Mouse (Mus musculus) T-helper 1 cell (primary cell): Measurements from ENCODE around the gene Ccdc141.

Experiments used
- in situ Hi-C: fragments of 300-600 bp; cut with MboI, MseI; formaldehyde crosslinking; loops from one replicate; pipeline ENCODE4 v1.15.1; 2025; ENCODE audit warnings: high pct_unique_total_duplicates

Gene Ccdc141

DNA sequence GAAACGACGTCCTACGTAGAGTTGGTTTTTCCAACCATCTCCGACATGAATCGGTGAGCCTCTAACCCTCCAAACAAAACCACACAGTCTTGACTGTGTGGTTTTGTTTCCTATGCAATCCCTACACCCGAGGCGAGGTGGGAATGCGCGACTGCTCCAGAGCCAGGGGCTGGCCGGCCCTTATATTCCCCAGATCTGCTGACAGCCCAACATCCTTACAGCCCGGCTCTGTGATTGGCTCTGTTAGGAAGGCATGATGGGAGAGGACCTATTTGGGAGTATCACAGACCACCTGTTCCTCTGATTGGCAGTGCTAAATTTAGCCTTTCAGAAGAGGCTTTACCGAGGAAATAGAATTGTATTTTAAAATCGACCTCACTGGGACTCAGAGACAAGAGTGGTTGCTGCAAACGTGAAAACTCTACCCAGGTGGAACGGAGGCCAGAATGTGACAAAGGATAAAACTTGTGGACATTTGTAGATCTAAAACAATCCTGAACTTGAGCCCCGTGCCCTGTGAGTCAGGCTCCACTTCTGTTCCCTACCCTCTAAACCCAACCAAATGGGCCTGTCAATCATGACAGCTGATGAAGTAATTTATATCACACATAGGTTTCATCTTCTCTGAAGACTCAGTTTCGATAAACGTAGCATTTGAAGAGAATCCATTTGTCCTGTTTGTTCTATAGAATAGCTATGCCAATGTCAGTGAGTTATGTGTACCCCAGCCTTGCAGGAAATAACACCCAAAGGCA, 187.9 kb downstream of the Ccdc141 start, which contains the start of gene Ttn:
Gene Ttn (minus strand): TSS at position 157 of the 755 bp plus-strand sequence.
- in situ Hi-C loops = loop anchor here (5.0 kb wide), 1 partner anchor 50 kb away; no protein-coding TSS in a partner anchor

DNA sequence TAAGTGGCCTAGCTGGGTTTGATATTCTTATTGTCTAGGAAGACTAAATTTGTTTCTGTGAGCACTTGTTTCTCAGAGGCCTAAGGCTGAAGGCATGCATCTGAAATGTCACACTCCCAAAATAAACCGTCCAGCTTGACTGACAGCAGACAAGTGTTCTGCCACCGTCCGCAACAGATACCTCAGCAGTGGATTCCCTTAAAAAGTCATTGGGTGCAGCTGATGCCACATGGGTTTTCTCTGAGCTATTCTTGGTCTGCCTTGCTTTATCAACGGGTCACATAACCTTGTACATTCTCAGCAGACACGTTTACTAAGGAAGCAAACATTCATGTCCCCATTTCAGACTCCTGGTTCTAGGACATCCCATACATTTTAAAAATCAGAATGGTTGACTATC, 188.7 kb downstream of the Ccdc141 start:
- in situ Hi-C loops = loop anchor here (5.0 kb wide), 1 partner anchor 49 kb away; no protein-coding TSS in a partner anchor

DNA sequence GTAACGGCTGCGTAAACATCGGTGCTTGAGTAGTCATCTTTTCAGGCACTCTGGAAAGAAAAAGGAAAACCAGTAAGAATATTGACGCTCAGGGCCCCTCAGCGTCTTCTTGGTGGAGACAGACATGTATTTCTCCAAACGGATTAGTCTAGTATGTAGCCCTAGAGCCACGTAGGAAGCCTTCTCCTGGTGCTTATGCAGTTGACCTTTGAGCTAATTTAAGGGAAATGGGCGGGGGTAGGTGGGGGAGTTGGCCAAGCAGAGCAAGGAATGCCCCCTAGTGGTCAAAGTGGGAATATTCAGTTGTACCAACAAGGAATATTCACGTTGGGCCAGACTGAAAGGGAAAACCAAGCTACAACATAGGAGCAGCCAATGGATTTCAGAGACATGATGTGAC, 190.3 kb downstream of the Ccdc141 start:
- in situ Hi-C loops = loop anchor here (5.0 kb wide), 1 partner anchor 48 kb away; no protein-coding TSS in a partner anchor

DNA sequence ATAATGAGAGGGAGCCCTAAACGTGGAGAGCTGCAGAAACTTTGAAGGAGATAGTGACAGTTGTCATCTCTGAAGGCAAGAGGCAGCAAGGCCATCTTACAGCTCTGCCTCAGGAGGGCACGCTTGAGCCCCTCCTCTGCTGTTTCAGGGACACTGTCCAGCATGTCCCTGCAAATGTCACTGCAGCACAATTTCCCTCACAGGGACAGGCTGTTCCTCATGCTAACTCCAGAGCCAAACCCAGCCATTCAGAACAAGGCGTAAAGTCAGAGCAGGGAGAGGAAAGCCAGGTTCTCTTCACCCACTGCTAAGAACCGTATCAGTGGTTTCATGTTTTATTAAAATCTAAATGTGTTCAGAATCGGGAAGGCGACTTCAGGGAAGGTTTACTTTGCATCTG, 192.8 kb downstream of the Ccdc141 start:
- in situ Hi-C loops = no loop called here

GRCm38 (mm10) chr2:76972051-76972450, 198.4 kb downstream of the Ccdc141 start:
- in situ Hi-C loops = loop anchor here (25.0 kb wide), 1 partner anchor 365 kb away; no protein-coding TSS in a partner anchor

- in situ Hi-C loops = loop anchor here (25.0 kb wide), 1 partner anchor 366 kb away; no protein-coding TSS in a partner anchor
Measured at GRCm38 (mm10) chr2:76971069-76971468, 199.4 kb downstream of the Ccdc141 start.

DNA sequence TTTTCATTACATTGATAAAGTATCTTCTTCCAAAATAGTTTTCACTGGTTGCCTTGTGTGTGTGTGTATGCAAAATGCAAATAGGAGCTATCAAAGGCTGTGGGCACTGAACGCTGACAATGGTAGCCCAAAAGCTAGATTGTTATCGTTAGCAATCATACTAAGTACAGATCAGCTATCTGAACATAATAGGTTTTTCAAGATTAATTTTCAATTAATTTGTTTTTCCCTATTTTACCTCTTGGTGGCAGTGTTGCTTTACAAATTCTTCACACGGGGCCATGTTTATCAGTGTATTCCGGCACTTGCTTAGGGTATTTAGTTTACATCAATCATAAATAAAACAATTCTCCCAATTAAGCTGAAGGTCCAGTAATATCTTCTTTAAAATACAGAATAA, 199.8 kb downstream of the Ccdc141 start:
- in situ Hi-C loops = loop anchor here (25.0 kb wide), 1 partner anchor 367 kb away; no protein-coding TSS in a partner anchor

DNA sequence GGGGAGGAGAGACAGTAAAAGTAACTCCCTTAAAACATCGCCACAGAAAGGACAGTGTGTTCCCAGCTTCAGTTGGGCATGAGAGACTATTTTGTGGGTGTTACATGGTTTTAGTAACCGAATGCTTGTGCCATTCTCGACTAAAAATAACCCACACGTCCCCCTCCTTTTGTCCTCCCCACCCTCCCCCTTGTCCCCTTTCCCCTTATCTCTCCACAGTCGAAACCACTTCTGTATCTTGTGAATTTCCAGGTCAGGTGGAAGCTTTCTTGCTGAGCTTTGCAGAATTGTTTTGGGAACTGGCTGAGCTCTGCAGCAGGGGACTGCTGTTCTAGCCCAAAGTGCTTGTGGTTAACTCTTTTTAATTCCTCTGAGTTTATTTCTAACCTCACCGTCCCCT, 200.2 kb downstream of the Ccdc141 start:
- in situ Hi-C loops = loop anchor here (25.0 kb wide), 1 partner anchor 367 kb away; no protein-coding TSS in a partner anchor

GRCm38 (mm10) chr2:76969637-76970036, 200.8 kb downstream of the Ccdc141 start:
- in situ Hi-C loops = loop anchor here (25.0 kb wide), 1 partner anchor 368 kb away; no protein-coding TSS in a partner anchor

DNA sequence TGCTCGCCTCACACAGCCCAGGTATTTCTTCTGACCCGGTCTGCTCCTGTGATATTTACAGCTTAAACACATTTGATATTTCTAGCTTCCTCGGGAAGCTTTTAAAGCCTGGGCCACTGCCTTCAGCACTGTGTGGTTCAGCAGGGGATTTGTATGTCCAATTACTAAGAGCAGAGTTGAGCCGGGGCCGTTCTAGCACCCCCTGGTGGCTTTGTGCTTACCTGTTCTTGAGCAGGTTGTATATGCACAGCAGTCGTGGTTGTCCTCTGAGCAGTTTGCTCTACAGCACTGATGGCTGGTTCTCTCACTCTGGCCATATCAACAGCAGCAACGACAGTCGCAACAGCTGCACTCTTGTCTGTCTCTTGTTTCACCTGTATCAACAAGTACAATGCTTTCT, 201.5 kb downstream of the Ccdc141 start:
- in situ Hi-C loops = loop anchor here (25.0 kb wide), 1 partner anchor 368 kb away; no protein-coding TSS in a partner anchor

GRCm38 (mm10) chr2:76966582-76966981, 203.9 kb downstream of the Ccdc141 start:
- in situ Hi-C loops = loop anchor here (25.0 kb wide), 1 partner anchor 371 kb away; no protein-coding TSS in a partner anchor

DNA sequence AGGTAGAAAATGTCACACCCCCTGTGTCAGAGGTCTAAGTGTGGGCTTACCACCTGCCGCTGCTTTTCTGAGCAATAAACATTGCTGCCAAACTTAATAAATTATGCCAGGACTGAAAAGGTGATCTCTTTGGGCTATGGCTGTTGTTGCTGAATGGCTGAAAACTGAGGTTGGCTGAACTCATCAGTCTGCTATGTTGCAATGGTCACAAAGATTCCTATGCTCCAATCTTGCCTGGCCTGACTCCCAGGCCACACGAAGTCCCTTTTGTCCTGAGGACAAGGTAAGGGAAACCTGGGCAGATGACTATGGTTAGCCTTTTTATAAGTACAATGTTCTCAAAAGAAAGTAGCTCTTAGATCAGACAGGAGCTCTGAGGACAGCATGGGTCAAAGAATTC, 204.4 kb downstream of the Ccdc141 start:
- in situ Hi-C loops = loop anchor here (25.0 kb wide), 1 partner anchor 371 kb away; no protein-coding TSS in a partner anchor

DNA sequence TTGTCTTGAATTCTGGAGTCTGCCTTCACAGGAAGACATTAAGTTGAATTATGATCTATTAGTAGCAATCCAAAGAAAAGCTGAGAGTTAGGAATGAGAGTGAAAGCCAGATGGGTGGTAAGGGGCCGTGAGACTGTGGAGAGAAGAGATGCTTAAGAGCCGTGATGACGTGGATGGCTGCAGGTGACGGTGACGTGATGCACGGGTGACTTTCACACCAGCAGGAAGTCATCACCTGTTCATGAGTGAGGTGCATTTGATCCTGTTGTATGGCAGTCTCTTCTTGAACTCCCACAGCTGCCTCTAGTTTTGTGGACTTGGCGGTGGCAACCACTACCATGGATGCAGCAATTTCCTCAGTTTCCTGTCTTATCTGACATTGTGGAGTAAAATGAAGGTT, 204.9 kb downstream of the Ccdc141 start:
- in situ Hi-C loops = loop anchor here (25.0 kb wide), 1 partner anchor 372 kb away; no protein-coding TSS in a partner anchor

DNA sequence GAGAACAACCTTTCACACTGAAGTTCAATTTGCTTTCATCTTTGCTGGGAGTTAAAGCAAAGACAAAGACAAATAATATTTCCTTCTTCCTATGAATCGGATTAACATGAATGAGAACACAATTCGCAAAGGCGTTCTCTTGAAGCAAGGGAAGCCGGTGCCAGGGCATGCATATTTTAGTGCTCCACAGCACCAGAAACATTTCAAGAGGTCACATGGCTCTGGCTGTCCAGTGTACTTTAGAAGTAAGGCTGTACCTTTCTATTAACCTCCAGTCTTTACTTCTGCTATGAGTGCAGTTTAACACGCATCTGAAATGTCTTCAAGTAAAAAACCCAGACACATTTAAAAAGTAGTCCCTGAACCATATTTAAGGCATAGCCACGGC, 208.4 kb downstream of the Ccdc141 start:
- in situ Hi-C loops = loop anchor here (25.0 kb wide), 1 partner anchor 375 kb away; no protein-coding TSS in a partner anchor

DNA sequence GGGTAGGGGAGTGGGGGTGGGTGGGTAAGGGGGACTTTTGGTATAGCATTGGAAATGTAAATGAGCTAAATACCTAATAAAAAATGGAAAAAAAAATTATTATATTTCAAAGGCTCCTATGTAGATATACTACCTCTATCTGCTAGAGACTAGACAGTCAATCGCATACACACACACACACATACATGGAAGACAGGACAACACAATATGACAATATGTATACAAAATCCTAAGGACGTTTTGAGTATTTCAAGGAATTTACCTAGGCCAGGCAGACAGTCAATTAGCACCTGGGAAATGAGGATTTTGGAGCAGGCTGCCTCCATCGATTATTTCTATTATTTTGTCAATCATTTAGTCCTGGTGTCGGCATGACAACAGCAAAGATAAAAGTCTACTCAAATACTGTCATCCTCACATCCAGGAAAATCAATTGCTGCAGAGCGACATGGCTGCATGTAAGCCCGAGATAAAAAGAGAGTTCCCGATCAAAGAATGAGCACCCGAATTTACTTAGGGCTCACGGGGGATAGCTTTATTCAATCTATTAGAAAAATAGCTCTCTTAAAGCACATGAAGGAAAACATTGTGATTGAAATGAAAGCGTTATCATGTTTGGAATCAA, 208.9 kb downstream of the Ccdc141 start:
- in situ Hi-C loops = loop anchor here (25.0 kb wide), 1 partner anchor 376 kb away; no protein-coding TSS in a partner anchor
